Mouse (Mus musculus): ENCODE measurements at regions not wholly inside any gene's neighbourhood (a gene's known extent, or its start where the extent isn't known, plus 50 kb on each side); places are given as distances from the start of the nearest gene placed in this dataset.

GRCm38 (mm10) chr7:36091132-36091531 is 288.3 kb upstream of the Zfp507 start:
- no peak for DNase-seq (ENCODE audit: low spot score)

- no peak for DNase-seq (ENCODE audit: low spot score)
These were observed 287.7 kb upstream of the Zfp507 start for GRCm38 (mm10) chr7:36090291-36091123.

GRCm38 (mm10) chr7:36087598-36087997 is 284.8 kb upstream of the Zfp507 start:
- DNase-seq (ENCODE audit: low spot score): no peak

- DNase-seq (ENCODE audit: low spot score): no peak
These were observed 275.9 kb upstream of the Zfp507 start for GRCm38 (mm10) chr7:36078666-36079065.

- DNase-seq (ENCODE audit: low spot score): no peak
These were observed 275.4 kb upstream of the Zfp507 start for GRCm38 (mm10) chr7:36078089-36078654.

- no peak for DNase-seq (ENCODE audit: low spot score)
These were observed 274.5 kb upstream of the Zfp507 start for GRCm38 (mm10) chr7:36077271-36077670.

GRCm38 (mm10) chr7:36076021-36076441 is 273.2 kb upstream of the Zfp507 start:
- no peak for DNase-seq (ENCODE audit: low spot score)

- DNase-seq (ENCODE audit: low spot score): no peak
These were observed 269.0 kb upstream of the Zfp507 start for GRCm38 (mm10) chr7:36071774-36072173.

GRCm38 (mm10) chr7:36066725-36067124 is 263.9 kb upstream of the Zfp507 start:
- DNase-seq (ENCODE audit: low spot score): no peak

- DNase-seq (ENCODE audit: low spot score): no peak
These were observed 258.9 kb upstream of the Zfp507 start for GRCm38 (mm10) chr7:36061679-36062078.

GRCm38 (mm10) chr7:36060426-36060825 is 257.6 kb upstream of the Zfp507 start:
- no peak for DNase-seq (ENCODE audit: low spot score)

GRCm38 (mm10) chr7:36046053-36046452 is 243.2 kb upstream of the Zfp507 start:
- DNase-seq (ENCODE audit: low spot score): no peak

GRCm38 (mm10) chr7:36031881-36032280 is 229.1 kb upstream of the Zfp507 start:
- DNase-seq (ENCODE audit: low spot score): no peak

GRCm38 (mm10) chr7:36023015-36023414 is 220.2 kb upstream of the Zfp507 start:
- no peak for DNase-seq (ENCODE audit: low spot score)

- no peak for DNase-seq (ENCODE audit: low spot score)
These were observed 219.7 kb upstream of the Zfp507 start for GRCm38 (mm10) chr7:36022489-36022888.

- no peak for DNase-seq (ENCODE audit: low spot score)
These were observed 214.3 kb upstream of the Zfp507 start for GRCm38 (mm10) chr7:36016926-36017753.

- no peak for DNase-seq (ENCODE audit: low spot score)
These were observed 193.8 kb upstream of the Zfp507 start for GRCm38 (mm10) chr7:35996609-35997008.

- peak; percentile 61 for DNase-seq (ENCODE audit: low spot score)
These were observed 189.7 kb upstream of the Zfp507 start for GRCm38 (mm10) chr7:35992511-35992910.

GRCm38 (mm10) chr7:35991141-35991540 is 188.3 kb upstream of the Zfp507 start:
- DNase-seq (ENCODE audit: low spot score): peak; percentile 70

GRCm38 (mm10) chr7:35989456-35989855 is 186.7 kb upstream of the Zfp507 start:
- DNase-seq (ENCODE audit: low spot score): no peak

GRCm38 (mm10) chr7:35988449-35989109 is 185.8 kb upstream of the Zfp507 start:
- DNase-seq (ENCODE audit: low spot score): no peak

- DNase-seq (ENCODE audit: low spot score): no peak
These were observed 175.2 kb upstream of the Zfp507 start for GRCm38 (mm10) chr7:35977986-35978385.
